Mouse (Mus musculus): ENCODE results near the gene Skap1.

Gene Skap1

GRCm38 (mm10) chr11:96463986-96464715, at the start of gene Skap1:
Gene Skap1 (plus strand): TSS chr11:96464593.
- DNase-seq (ENCODE audit: low read depth, low spot score): no peak

DNA sequence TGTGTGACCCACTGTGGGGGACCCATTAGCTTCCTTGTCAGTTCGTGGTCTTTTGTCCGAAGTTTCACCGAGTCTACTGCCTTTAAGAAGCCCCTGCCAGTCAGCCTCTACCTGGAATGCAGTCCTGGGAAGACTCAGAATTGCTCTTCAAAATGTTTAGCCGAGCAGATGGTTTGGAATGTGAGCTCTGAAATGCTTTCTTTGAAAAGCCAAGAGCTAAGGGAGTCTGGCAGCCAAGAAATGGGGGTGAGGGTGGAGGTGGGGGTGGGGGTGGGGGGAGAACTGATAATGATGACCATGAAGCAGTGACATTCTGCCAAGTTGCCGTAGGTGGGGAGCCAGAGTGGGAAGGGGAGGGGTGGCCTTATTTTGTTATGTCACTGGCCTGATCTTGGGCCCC, 43.3 kb upstream of the Skap1 start:
- DNase-seq (ENCODE audit: low read depth, low spot score): no peak

GRCm38 (mm10) chr11:96421517-96422265, 42.7 kb upstream of the Skap1 start:
- DNase-seq (ENCODE audit: low read depth, low spot score): no peak

GRCm38 (mm10) chr11:96425193-96425592, 39.2 kb upstream of the Skap1 start:
- DNase-seq (ENCODE audit: low read depth, low spot score): no peak

DNA sequence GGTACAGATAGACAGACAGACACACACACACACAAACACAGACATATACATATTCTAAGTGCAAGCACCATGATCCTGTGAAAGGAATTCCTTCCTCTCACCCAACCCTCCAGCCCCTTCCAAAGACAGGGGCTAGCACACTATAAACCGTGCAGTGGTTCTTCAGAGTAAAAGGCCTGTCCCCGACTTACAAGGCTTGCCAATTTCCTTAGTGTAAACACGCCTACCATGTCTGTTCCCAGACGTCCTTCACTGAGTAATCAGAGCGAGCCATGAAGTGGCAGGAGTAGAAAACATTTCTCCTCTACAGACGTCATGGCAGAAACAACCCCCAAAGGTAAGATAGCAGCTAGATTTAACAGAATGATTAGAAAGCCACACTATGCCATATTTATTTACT, 38.2 kb upstream of the Skap1 start:
- no peak for DNase-seq (ENCODE audit: low read depth, low spot score)

DNA sequence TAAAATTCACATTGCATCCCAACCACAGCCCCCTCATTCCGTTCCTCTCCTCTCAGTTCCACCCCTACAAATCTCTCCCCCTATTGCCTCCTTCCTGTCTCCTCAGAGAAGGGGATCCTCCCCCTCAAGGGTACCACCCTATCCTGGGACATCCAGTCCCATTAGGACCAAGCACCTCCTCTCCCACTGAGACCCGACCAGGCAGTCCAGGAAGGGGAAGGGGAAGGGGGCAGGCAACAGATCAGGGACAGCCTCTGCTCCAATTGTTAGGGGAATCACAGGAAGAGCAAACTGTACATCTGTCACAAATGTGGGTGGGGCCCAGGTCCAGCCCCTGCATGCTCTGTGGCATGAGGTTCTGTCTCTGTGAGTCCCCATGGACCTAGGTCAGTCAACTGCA, 37.6 kb upstream of the Skap1 start:
- DNase-seq (ENCODE audit: low read depth, low spot score): no peak

DNA sequence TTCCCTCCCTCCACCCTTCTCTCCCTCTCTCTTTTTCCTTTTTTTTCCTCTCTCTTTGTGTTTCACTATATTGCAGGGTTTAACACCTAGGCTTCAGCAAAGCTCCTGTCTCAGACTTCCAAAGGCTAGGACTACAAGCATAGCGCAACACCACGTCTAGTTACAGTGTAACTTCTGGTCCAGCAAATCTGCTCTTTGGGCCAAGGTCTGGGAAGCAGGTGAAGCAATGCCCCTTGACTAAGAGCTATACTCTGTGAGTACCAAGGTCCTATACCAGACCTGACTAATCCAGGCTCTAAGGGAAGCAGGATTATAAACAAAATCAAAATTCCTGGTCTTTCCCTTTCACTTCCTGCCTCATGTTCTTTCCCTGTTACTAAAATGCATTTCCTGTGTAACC, 35.3 kb upstream of the Skap1 start:
- no peak for DNase-seq (ENCODE audit: low read depth, low spot score)

- no peak for DNase-seq (ENCODE audit: low read depth, low spot score)
Observed at GRCm38 (mm10) chr11:96429891-96430290, 34.5 kb upstream of the Skap1 start.

DNA sequence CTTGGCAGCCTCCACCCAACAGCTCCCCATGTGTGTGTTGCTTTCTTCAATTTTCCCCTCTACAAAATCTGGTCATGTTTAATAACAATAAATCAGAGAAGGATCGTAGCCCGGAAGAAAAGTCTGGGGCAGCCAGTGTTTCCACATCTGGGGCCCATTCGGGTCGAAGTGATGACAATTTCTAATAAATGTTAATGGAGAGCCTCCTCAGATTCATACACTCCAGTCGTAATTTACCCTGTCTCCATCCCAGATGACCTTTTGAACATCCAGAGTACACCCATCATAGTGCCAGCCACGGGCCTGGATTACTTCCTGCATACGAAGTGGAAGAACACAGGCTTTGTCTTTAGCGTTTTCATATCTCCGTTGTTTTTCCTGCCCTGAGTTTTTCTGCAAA, 32.5 kb upstream of the Skap1 start:
- DNase-seq (ENCODE audit: low read depth, low spot score): no peak

DNA sequence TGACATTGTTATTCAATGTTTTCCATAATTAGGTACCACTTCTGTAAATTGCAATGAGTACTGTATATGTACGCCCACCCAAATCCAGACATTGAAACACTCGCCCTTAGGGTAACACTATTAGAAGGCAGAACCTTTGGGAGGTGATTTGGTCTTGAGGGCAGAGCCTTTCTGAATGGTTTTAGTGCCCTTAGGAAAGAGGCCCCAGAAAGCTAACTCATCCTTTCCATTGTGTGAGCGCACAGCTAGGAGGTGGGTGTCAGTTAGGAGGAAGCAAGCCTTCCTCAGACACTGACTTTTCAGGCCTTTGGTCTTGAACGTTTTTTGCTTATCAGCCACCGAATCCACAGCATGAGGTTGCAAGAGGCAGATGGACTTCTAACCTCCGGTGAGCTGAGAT, 29.5 kb upstream of the Skap1 start:
- no peak for DNase-seq (ENCODE audit: low read depth, low spot score)

DNA sequence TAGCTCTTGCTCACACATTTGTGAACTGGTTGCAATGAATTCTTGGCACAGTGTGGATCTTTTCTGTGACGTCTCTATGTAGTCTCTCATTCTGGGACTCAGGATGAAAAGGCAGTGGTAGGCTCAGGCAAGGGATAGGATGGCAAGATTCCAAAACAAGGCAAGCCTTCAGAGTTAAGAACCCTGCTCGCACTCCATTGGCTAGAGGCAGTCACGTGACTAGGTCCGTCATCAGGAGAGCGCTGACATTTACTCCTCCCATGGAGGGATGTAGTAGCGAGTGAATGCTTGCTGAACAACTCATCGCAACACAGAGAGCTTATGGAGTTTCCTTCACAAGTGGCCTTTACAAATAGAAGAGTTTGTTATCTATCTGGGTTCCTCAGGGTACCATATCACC, 27.9 kb upstream of the Skap1 start:
- no peak for DNase-seq (ENCODE audit: low read depth, low spot score)

DNA sequence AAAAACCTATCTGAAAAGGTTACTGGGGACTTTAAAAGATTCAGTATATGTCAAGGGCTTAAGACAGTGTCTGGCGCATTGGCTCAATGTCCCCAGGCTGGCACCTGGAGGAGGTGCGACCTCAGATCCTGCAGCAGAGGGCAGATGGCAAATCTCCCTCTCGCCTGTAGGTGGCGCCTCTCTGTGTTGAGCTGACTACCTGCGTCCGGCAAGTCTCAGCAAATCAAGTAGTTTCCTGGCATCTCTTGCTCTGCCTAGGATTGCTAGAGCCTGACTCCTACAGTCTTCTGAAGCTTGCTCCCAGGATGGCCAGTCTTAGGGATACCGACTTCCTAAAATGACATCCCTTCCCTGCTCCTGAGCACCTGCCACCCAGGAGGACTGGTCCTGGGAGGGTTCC, 25.6 kb upstream of the Skap1 start:
- no peak for DNase-seq (ENCODE audit: low read depth, low spot score)

DNA sequence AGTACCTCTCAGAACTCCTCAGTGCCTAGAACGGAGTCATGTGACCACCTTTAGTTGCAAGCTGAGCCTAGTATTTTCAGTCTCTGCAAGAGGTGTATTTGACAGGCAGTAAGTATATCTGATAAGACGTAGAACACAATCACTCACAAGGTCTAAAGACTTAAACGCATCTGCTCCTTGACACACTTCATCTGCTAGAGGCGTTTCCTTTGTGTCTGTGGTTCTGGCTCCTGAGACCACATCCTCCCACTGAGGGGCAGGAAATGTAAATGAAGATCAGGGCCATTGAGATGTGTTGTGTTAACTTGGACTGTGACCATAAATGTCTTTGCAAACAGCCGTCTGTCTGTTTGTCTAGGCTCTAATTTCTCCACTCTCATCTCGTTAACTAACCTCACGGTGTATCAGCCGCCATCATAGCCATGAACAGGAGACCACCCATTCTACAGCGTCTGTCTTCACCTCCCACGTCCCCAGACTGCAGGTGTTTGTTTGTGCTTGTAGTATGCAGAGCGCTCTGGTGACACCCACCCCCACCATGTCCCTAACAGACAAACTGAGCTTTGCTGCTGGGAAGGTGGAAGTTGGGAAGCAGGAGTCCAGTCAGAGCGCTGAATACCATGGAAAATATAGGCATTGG, 22.7 kb upstream of the Skap1 start:
- no peak for DNase-seq (ENCODE audit: low read depth, low spot score)

DNA sequence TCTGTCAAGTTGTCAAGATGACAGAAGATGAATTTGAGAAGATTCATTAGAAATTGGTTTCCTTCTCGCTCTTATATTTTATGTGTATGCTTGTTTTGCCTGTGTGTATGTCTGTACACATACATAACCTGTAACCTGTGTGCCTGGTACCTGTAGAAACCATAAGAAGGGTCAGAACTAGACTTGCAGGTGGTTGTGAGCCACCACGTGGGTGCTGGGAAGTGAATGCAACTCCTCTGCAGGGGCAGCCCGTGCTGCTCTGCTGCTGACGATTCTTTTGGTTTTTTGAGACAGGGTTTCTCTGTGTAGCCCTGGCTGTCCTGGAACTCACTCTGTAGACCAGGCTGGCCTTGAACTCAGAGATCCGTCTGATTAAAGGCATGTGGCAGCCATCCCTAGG, 21.9 kb upstream of the Skap1 start:
- no peak for DNase-seq (ENCODE audit: low read depth, low spot score)

- no peak for DNase-seq (ENCODE audit: low read depth, low spot score)
Observed at GRCm38 (mm10) chr11:96447931-96448330, 16.5 kb upstream of the Skap1 start.

DNA sequence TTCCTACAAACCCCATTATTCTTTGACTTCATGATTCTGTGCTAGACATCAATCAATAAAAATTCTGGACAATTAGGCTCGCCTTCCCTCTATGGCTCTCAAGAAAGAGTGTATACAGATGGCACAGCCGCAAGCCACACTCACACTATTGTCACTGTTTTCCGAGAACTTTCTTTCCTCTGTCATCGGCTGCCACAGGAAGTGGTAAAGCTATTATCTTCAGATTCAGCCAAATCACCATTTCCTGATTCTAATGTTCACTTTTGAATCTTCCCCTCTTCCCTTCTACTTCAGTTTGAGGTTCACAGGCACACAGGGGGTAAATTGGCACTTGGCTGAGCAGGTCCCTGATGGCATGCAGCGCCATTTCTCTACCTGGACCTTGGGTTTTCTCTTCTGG, 9.3 kb upstream of the Skap1 start:
- DNase-seq (ENCODE audit: low read depth, low spot score): no peak

GRCm38 (mm10) chr11:96455699-96456326, 8.6 kb upstream of the Skap1 start:
- no peak for DNase-seq (ENCODE audit: low read depth, low spot score)

DNA sequence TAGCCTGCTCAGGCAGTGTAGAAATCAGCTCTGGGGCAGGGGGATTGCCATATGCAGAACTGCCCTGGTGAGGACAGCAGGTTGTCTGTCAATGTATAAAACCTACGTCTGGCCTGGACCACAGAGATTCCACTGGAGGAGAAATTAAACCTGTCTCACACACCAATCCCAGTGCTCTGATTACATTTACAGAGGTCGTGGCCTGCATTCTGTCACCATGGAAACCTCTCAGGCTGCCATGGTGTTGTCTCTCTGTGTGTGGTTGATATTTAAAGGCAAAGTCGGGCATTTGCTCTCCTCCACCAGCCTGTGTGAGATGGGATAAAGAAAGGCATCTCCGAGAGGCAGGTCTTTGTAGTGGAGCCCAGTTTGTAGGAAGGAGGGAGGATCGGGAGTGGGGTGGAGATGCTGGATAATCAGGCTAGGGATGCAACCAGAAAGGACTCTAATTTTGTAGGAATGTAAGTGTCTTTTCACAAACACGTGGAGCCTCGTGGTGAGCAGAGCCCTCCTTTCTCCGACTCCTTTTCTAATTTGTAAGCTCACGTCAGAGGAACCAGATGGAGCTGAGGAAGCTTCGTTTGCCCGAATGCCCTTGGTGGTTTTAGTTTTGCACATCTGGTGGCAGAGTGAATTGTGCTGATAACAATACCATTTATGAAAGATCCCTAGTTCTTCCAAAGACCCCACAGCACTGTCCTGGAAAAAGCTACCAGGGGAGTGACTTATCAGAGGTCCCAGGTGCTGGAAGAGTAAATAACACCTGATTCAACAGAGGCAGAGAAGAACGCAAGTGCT, 7.7 kb upstream of the Skap1 start:
- no peak for DNase-seq (ENCODE audit: low read depth, low spot score)

- DNase-seq (ENCODE audit: low read depth, low spot score): no peak
Observed at GRCm38 (mm10) chr11:96461766-96462165, 2.6 kb upstream of the Skap1 start.

- DNase-seq (ENCODE audit: low read depth, low spot score): peak; percentile 60
Observed at GRCm38 (mm10) chr11:96462191-96462752, 2.1 kb upstream of the Skap1 start.

DNA sequence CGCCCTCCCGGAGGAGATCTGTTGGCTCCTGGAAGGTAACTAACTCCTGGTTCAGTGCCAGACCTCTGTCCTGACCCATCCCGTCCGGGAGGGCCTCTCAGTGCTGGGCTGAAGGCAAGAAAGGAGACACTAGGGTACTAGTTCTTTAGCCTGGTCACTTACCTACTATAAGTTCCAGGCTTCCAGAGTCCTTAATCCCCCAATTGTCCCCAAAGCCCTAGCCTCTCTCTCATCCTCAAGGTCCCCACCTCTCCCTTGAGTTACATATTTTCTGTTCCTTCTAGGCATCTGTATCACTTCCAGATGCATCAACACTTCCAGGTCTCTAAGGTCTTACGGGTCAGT, 295 bp downstream of the Skap1 start:
- DNase-seq (ENCODE audit: low read depth, low spot score): no peak

All from telencephalon, adult 2 months (tissue).